Mouse (Mus musculus) cerebellum, adult 18-20 months (tissue): ENCODE measurements around the gene Pde6d.

Experiments
- DNase-seq, 2 experiments: peaks; one replicate each; pipeline ENCODE4 v3.0.0; 2021

Pde6d gene

DNA sequence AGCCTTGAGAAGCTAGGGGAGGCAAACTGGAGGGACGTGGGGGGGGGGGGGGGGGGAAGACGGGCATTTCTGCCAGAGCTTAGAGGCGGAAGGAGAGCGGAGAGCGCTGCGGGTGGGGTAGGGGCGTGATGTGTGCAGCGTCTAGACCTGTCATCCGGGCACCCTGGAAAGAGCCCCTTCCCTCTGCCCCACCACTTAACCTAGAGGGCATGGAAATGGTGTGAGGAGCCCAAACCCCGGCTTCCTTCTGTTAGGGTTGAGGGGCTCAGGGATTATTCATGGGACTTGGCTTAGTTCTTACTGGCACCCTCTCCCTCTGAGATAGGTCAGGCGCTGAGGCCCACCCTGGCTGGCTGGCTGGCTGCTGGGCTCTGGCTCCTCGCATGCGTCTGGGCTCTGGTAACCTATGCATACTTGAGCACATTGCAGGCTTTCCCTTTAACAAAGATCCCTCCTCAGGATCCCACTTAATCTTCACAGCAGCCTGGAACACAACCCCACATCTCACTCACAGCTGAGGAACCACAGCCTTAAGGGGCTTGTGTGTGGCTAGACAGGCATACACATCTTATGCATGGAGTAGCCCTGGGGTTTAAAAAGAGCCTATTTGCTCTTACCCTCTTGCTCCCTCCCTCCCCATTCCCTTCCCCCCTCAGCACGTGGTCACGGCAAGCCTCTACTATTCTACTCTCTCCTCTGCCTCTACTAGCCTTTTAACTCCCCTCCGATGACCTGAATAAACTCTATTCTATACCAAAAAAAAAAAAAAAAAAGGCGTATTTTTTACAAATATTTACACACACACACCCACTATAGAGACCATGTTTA lies 80.0 kb downstream of the Pde6d start:
- DNase-seq: no peak

DNA sequence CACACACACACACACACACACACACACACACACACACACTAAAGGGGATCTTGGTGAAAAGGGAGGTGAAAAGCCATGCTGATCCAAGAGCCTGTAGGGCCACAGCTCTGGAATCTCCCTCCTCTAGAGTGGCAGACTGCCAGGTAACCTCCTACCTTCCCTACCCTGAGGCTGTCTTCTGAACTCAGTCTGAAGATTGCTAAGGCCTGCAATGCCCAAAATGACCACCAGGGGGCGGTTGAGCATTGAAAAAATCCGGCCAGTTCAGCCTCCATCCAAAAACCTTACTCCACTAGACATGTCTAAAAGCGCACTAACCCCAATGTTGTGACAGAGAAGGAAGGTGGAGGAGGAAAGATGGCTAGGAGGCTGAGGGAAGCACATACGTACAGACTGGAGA lies 80.9 kb downstream of the Pde6d start:
- DNase-seq: peak; percentile 91 to 96

DNA sequence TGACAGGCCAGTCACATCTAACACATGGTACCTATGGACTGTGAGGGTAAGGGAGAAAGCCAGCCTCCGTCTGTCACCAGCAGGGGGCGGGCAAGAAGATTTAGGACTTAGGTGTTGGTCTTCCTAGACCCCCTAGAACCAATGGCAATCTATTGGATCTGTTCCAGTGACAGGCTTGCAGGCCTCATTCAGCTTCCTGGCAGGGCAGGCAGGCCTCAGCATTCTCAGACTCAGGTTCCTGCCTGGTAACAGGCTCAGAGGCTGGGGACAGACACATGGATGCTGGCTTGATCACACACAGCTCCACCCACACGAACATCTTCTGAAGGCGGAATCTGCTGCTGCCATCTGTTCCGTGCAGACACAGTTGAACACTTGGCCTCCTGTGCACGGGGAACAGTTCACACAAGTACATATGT lies 81.3 kb downstream of the Pde6d start:
- DNase-seq: peak; percentile 61 to 69

DNA sequence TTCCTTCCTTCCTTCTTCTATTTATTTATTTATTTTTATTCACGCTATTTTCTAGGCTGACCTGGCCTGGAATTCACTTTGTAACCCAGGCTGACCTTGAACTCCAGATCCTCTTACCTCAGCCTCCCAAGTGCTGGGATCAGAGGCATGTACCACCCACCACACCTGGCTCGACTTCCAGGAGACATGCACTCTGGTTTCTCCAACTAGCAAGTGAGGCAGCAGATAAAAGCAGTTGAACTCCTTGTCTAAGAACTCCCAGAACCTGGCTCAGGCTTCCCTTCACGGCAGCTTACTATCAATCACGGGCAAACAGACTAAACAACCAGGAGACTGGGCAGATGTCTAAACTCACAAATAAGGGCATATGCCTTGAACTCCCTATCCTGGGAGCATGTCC lies 81.7 kb downstream of the Pde6d start:
- DNase-seq: no peak

DNA sequence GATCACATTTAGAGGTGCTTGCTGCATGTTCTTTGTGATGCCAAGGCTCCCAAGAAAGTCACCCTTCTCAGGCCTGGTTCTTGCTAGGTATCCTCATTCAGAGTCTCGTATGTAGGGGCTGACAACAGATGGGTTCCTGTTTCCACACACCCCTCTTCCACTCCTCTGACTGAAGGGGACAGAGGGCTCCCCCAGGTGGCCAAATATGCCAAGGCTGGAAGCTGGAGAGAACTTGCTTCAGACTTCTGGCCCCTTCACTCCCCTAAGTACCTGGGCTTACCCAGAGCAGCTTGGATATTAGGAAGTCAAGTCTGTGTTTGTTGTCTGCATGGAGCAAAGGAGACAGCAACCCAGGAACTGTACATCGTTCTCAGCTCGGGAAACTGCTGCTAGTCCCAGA lies 82.5 kb downstream of the Pde6d start:
- DNase-seq: peak; percentile 65

DNA sequence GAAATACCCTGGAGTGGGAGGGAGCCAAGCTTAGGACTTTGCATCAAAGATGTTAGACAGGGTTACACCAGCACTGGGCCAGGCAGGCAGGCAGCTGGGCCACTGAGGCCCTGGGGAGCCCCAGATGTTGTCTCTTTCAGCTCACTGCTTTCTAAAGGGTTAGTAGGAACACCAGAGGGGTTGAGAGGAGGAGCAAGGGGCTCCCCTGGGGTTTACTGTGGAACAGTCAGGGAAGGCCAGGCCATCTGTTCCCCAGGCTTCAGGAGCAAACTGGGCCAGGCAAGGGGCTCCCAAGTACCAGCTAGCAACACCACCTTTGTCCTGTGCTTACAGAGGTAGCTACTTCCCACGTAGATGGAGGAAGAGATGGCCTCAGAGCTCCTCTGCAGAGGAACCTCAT lies 83.8 kb downstream of the Pde6d start:
- no peak for DNase-seq

DNA sequence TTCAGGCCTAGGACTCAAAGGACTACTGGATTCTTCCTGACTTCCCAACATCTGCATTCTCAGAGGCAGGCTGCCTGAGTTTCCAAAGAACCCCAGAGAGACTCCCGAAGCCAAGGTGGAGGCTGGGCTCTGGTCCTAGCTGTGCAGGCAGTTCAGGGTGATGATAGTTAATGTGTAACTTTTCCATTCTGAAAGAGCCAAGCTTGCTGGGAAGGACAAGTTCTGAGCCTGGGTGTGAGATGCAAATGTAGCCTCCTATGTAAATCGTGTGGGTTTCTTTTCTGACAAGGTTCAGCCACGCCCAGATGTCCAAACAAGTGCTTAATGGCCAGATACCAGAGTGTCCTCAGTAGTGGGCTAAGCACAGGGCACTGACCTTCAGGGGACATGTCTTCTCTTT lies 84.4 kb downstream of the Pde6d start:
- DNase-seq: no peak

DNA sequence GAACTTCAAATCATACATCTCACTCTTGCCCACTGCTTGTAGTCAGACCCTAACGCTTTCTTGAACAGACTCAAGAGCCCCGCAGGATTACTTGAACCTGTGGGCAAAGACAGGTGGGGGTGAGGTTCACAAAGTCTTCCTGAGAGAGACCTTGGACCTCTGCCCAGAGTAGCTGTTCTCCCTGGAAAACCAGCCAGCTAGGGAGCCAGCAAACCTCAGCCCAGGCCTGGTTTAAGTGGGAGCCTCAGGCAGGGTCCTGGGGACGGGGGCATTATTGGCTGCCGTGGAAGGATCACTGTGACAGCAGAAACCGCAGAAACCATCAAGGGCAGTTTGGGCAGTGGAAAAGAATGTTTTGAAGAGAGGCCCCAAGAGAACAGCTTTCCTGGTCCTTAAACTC lies 85.1 kb downstream of the Pde6d start:
- DNase-seq: no peak

DNA sequence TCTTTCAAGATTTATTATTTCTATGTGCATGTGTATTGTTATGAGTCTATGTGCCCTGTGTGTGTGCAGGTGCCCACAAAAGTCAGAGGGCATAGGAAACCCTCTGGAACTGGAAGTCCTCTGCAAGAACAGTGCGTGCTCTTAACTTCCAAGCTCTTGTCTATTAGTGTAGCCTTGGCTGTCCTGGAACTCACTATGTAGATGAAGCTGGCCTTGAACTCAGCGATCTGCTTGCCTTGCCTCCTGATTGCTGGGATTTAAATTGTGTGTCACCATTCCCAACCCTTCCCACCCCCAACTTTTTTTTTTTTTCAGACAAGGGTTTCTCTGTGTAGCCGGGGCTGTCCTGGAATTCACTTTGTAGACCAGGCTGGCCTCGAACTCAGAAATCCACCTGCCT lies 86.1 kb downstream of the Pde6d start:
- DNase-seq: no peak

DNA sequence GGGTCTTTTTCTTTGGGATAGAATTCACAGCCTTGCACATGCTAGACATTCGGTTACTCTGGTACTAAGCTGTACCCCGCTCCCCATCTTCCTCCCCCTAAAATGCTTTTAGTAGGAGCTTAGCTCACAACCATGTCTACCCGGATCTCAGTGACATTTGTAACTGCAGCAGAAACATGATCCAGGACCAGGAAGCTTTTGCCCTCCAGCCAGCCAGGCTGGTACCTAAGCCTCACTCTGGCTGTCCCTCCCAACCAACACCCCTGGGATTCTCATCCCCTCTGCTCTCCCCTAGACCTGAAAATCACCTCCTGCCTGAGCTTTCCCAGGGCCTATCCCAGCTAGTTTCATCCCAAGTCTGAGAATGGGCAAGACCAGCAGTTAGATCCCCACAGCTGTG lies 88.6 kb downstream of the Pde6d start:
- no peak for DNase-seq
